Mouse (Mus musculus): ENCODE measurements at regions not wholly inside any gene's neighbourhood (a gene's known extent, or its start where the extent isn't known, plus 50 kb on each side); places are given as distances from the start of the nearest gene placed in this dataset.
"Not testable (repeated sequence)": the region's sequence is repeated elsewhere in the genome, so short reads cannot be mapped to it uniquely, and the experiment has no call there.

GRCm38 (mm10) chr4:89753484-89753883, 74.2 kb downstream of the Dmrta1 start:
- no peak for DNase-seq (ENCODE audit: low spot score)

DNA sequence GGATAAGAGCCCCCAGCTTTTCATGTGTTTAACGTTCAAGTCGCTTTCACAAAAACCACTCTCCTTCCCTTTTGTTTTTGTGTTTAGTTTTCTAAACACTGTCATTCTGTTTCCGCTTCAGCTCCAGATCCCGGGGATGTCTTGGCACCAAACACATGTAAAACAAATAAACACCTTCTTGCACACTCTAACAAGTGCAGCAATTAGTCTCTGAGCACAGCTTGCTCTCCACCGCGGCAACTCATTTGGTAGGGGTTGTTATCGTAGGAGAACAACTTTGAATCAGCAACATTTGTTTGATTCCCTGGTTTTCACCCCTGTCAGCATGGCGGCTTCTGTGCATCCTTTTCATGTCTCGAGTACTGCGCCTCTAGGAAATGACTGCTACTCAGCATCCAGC, 97.0 kb downstream of the Dmrta1 start:
- no peak for DNase-seq (ENCODE audit: low spot score)

DNA sequence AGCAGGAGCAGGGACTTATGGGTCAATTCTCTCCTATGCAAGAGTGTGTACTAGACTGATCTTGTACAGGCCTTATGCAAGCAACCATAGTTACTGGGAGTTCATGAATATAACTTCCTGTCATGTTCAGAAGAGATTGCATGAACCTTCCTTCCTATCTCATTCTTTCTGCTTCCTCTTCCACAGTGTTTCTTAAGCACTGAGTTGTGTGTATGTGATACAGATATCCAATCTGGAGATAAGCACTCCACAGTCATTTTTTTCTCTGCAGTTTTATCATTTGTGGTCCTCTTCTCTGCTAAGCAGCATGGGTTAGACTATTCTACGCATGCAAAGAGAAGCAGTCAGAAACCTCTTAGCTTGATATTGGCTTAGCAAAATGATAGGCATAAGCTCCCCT, 102.3 kb downstream of the Dmrta1 start:
- no peak for DNase-seq (ENCODE audit: low spot score)

DNA sequence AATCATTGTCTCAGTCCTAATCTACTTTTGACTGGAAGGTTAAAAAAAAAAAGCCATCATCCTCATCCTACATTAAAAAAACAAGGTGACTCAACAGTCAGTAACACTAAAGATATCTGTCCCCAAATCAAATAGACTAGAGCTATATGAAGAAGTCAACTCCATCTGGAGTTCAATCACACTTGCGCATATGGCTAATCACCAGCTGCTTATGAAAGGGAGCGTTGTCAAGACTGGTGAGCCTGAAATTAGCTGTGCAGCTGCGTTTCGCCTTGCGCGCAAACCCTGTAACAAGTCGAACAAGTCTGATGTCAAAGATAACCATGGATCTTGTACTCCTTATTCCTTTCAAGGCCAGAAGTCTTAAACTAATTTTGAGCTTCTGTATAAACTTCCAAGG, 137.6 kb downstream of the Dmrta1 start:
- no peak for DNase-seq (ENCODE audit: low spot score)

DNA sequence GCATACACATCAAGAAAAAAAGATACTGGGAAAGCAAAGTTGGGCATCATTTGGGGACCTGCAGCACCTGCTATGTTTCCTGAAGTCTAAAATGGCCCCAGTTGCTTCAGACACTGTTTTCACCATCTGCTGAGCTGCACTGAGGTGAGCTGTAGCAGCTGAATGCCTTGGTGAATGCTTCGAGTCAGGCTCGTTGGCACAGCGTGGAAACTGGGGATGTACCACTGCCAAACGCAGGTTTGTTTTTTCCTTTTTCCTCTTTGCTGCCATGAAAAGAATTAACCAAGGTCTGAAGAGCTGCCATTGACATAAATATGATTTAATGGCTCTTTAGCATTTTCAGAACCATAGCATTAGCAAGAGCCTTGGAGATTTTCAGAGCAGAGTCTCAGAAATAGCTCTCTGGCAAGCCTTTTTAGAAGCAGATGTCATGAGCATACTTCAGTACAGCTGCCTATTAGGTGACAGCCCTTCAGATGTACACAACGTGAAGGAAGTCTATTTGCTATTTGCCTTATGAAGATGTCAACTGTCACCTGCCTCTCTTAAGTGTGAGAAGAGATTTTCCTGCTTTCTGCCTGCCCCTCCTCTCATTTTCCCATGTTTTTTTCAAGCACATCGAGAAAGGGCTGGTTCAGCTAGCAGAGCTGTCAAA, 155.4 kb downstream of the Dmrta1 start:
- DNase-seq (ENCODE audit: low spot score), result peak; percentile 3

- DNase-seq (ENCODE audit: low spot score), result peak; percentile 13
Measured at GRCm38 (mm10) chr4:89875375-89876055, 196.3 kb downstream of the Dmrta1 start.

DNA sequence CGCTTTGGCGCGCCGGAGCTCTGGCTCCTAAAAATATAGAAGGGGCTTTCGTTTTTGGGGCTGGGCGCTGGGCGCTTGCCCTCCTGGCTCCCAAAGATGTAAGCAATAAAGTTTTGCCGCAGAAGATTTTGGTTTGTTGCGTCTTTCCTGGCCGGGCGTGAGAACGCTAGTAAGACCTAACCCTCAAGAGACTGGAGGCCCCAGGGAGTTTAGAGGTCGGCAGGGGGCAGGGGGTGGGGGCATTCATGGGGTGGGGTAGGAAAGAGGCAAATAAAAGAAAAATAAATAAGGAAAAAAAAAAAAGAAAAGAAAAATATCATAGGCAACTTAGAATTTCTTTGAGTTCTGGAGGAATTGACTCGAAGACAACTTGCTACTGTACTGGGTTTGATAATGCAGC, 196.9 kb downstream of the Dmrta1 start:
- not testable (repeated sequence) for DNase-seq (ENCODE audit: low spot score)

DNA sequence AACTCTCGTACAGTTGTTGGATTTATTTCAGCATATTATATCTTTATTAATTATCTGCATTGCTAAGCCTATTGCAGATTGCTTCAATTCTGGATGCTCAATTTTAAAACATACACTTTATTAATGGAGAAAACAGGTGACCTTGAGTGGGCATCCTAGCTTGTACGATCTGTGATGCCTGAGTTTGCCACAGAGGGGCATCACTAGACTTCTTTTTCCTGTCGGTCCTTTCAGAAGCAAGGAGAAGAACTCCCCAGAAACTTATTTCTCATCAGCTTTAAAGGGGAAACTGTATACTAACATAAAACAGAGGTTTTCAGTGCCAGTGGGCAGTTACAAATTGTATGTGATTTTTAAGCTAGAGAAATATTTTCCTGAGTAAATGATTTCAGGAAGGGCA, 201.8 kb downstream of the Dmrta1 start:
- no peak for DNase-seq (ENCODE audit: low spot score)

DNA sequence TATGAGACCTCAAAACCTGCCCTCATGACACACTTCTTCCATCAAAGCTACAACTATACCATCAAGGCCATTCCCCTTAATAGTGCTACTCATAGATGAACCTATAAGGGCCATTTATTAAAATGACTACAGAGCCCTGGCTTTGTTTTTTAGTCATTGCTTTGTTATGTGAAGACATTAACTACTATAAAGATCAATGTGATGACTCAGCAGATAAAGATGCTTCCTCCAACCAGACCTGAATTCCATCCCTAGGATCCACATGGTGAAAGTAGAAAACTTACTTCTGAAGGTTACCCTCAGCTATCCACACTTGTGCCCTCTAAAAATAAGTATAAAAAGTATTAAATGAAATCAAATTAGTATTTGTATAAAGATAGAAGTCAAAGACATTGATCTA, 230.4 kb downstream of the Dmrta1 start:
- no peak for DNase-seq (ENCODE audit: low spot score)

DNA sequence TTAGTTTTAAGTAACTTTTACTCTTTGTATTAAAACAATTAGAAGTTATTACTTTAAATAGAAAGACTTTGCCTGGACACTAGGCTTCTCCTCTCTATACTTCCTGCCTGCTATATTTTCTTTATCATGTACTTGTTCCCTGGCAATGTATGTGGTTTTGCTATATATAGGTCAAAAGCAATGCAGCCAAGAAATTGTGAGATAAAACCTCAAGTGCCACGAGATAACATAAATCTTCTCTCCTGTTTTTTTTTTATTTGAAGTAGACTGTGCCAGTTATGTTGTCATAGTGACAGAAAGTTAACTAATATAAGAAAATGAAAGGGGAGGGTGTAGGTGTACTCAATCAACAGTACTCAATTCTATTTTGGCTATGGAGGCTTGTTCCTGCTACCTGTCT, 258.4 kb downstream of the Dmrta1 start:
- DNase-seq (ENCODE audit: low spot score), result no peak

DNA sequence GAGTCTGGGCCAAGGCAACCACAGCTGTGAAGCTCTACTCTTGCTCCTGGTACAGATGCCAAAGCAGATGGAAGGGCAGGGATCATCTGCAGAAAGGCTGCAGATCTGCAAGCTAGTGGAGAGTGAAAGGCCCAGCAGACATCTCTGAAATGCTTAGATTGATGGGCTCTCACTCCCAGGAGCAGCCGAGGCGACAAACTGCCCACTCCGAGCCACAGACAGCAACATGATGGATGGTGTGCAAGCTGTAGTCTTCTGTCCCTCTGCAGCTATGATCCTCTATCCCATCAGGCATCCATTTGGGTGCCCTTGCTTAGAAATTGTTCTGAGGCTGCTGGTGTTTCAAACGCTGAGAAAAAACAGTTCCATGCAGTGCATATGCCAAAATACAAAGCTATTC, 262.1 kb downstream of the Dmrta1 start:
- no peak for DNase-seq (ENCODE audit: low spot score)

DNA sequence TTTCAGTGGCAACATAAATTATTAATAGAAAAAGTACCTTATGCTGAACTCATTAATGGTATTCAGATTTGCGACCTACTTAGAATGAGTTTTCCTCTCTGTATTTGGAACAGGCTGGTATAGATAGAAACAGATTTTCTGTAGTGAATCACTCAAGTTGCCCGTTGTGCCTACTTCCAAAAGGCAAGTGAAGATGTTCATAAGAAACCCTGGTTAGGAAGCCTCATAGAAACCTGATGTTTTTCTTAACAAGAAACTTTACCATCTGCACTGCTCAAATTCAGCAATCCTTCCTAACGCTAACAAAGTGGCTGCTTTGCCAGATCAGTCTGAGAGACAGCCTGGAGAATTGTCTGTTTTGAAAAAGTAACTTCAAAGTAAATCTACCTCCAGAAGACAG, 242.5 kb upstream of the Zfp352 start:
- peak; percentile 12 for DNase-seq (ENCODE audit: low spot score)

DNA sequence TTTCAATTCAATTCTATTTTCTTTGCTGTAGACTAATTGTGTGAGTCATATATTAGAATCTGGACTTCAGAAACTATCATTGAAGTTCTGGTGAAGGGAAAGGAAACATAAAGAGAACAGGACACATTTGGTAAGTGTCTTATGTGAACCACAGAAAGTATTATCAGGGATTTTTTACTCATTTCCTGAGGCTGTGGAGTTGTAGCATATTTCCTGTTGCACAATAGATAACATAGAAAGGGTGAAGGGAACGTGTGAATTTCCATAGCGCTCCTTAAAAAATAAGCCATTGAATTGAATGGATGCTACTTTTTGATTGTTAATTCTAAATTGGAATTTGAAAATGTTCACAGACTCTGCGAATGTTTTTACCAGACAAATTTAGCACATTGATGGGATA, 215.2 kb upstream of the Zfp352 start:
- DNase-seq (ENCODE audit: low spot score), result no peak

GRCm38 (mm10) chr4:90003898-90004297, 214.7 kb upstream of the Zfp352 start:
- DNase-seq (ENCODE audit: low spot score), result no peak

DNA sequence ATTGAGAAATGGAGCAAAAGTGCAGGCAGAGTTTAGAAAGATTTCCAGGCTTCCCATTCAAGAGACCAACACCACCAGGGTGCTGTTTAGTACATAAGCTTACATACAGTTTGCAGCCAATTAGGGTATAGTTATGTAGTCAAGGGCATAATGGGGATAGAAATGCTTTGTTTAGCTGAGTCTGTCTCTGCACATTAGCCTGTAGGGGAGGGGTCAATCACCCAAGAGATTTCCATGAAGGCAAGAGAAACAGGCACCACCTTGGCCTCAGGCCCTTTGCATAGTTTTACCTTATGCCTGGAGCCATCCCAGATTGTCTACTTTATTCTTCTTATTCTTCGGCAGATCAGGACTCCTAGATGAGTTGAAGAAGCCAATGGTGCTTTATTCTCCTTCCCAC, 205.9 kb upstream of the Zfp352 start:
- DNase-seq (ENCODE audit: low spot score), result no peak

GRCm38 (mm10) chr4:90014203-90014602, 204.4 kb upstream of the Zfp352 start:
- DNase-seq (ENCODE audit: low spot score), result no peak

All from left cerebral cortex, adult 11 months (tissue).